Mouse (Mus musculus): Measurements from ENCODE around the gene Bcl2l13. TPM values are rescaled to one million over a fixed set of nuclear protein-coding genes. Genes with fewer than 3 reads are reported as not detected.

The Bcl2l13 gene
- total RNA-seq (2015; ENCODE audit: low replicate concordance), result 20.9 and 27.0 TPM in 2 replicates
- total RNA-seq (2017; ENCODE audit: low replicate concordance), result 38.6 and 38.7 TPM in 2 replicates

DNA sequence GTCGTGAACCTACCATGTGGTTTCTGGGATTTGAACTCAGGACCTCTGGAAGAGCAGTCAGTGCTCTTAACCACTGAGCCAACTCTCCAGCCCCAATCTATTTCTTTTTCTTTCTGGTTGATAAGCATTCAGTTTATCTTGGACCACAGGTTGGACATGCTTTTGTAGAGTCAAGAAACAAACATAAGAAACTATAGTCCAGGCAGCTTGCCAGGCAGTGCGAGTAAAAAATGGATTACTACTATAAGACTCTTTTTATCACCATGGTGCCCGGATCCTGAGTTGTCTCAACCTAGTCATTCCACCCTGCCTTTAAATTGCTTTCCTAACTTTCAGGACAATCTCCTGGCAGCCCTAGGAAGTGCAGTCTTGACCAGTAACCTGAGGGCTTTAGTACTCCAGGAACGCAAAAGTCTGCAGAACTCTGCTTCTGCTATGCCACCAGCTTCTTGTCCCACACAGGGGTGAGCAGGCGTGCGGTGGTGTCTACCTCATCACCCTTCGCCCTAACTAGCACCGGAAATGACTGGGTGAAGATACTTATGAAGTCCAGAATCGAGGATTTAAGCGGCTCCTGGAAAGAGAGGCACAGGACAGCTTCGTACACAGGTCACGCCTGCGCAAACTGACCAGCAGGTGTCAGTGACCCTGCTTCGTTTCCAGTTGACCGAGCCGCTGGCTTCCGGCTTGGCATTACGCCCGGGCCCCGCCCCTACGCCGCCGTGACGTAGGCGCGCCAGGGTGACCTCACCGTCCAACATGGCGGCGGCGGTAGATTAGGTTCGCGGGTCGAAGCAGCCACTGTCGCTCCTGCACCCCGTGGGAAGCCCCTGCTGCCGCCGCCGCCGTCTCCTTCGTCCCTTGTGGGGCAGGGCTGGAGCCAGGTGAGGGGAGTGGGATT lies at the start of gene Bcl2l13:
Gene Bcl2l13, plus strand, starts transcription at position 739 of the 901 bp plus-strand sequence.
- ATAC-seq (replicated peaks; ENCODE audit: low FRiP score, poor library complexity, severe bottlenecking), result peak; percentile 84

DNA sequence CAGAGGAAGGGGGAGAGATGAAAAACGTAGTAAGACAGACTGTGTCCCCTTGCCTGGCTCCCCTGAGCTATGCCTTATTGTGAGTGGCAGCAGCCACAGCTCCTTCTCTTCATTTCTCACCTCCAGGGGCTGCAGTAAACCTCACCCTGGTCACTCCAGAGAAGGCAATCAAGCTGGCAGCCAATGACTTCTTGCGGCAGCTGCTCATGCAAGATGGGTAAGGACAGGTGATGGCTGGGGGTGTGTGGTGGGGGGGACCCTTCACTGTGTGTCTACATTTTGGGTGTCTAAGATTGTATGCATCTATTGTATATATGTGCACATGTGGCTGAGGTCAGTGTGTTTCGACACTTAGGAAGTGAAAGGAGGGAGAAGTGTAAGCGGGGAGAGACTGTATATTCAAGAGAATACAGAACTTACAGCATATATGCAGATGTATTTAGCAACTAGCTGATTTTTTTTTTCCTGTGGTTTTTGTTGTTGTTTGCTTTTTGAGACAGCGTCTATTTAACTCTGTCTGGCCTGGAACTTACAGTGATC lies 47.9 kb upstream of the Bcl2l13 start:
- ATAC-seq (replicated peaks; ENCODE audit: low FRiP score, poor library complexity, severe bottlenecking), result no peak

DNA sequence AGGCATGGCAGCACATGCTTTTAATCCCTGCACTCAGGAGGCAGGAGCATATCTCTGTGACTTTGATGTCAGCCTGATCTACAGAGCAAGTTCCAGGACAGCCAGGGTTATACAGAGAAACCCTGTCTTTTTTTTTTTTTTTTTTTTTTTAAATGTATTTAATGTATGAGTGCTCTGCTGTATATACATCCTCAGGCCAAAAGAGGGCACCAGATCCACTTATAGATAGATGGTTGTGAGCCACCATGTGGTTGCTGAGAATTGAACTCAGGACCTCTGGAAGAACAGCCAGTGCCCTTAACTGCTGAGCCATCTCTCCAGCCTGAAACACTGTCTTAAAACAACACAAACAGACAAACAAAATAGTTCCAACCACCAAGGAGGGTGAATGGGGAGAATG lies 47.1 kb upstream of the Bcl2l13 start:
- ATAC-seq (replicated peaks; ENCODE audit: low FRiP score, poor library complexity, severe bottlenecking), result no peak

DNA sequence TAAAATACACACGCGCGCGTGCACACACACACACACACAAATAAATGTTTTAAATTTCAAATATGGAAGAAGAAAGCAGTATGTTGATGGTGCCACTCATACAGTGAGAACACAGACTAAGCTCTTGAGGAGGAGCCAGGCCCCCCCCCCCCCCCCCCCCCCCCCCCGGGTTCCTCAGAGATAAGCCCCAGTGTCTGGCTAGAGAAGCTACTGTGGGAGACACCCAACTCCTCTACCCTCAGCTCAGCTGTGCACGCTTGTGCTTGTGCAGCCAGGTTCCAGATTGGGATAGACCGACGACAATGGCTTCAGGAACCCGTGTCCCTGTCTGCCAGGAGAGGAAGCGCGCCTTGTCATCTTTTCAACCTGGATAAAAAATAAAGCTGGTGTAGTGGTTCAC lies 45.9 kb upstream of the Bcl2l13 start:
- ATAC-seq (replicated peaks; ENCODE audit: low FRiP score, poor library complexity, severe bottlenecking), result no peak

DNA sequence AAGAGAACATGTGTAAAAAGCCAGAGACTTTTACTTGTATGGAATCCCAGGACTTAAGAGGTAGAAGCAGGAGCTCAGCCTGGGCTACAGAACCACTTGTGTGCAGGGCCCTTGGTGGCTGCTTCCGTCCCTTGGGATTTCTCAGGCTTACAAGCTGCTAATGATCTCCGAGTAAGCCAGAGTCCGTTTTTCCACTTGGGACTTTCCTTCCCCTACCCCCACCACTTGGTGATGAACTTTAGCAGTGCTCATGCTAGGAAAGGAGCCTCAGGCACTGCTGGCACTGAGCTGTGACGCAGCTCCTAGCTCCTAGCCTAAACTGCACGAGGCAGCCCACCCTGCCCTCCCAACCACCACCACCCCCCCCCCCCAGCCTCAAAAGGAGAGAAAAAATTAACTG lies 45.3 kb upstream of the Bcl2l13 start:
- ATAC-seq (replicated peaks; ENCODE audit: low FRiP score, poor library complexity, severe bottlenecking), result no peak

DNA sequence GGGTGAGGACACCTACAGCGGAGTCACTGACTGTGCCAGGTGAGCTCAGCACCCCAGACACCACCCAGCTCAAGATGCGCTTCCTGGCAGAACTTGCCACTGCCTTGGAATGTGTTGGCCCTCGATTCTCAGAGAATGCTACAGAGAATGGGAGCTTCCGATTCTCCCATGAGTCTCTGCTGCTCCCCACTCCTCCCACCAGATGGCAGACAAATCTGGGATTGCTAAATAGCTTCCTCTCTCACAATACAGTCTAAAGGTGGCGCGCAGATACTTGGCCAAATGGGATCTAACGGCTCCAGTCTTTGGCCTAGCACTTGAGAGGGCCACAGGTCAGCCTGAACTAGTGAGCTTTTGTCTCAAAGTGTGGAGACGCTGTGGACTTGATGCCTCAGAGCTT lies 43.1 kb upstream of the Bcl2l13 start:
- ATAC-seq (replicated peaks; ENCODE audit: low FRiP score, poor library complexity, severe bottlenecking), result no peak

DNA sequence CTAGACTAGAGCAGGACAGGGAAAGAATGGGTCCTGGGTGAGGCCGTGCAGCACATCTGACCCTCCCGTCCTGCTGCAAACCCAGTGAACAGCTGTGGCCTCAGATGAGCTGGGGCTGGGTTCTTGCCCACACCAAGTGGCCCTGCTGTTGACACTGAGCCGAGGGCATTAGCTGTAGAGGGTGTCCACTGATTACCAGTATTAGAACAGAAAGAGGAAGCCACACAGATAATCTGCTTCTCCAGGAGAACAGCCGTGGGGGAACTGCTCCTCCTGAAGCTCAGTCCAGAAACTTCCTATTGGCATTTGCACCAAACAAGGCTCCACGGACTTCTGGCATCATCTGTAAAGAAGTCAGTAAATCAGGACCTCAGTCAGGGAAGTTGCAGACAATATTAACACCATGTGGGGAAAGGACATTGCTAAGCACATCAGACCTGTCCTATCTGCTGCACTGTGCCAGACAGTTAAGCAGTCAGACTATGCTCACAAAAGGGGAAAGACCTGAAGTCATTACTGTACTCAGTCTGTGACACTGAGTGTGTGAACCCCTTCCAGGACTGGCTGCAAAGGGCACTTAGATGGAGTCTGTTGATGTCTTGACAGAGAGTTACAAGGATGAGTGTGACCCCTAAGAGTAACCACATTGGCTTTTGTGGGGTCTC lies 40.5 kb upstream of the Bcl2l13 start:
- ATAC-seq (replicated peaks; ENCODE audit: low FRiP score, poor library complexity, severe bottlenecking), result no peak

DNA sequence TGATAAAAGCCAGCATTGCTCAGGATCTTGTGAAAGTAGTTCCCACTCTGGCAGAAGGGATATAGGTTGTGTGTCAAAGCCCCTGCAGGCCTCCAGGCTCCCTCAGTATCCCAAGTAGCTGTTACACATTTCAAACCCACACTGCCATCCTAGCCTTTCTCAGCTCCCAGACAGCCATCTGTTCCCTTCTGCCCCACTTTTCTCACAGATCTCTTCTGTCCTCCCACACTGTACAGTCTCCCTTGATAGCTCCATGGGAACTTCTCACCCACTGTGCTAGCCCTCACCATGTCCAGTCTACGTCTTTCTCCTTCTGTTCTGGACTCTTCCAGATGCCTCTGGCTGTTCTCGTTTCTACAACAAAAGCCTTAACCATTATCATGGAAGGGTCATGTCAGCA lies 39.9 kb upstream of the Bcl2l13 start:
- ATAC-seq (replicated peaks; ENCODE audit: low FRiP score, poor library complexity, severe bottlenecking), result no peak

DNA sequence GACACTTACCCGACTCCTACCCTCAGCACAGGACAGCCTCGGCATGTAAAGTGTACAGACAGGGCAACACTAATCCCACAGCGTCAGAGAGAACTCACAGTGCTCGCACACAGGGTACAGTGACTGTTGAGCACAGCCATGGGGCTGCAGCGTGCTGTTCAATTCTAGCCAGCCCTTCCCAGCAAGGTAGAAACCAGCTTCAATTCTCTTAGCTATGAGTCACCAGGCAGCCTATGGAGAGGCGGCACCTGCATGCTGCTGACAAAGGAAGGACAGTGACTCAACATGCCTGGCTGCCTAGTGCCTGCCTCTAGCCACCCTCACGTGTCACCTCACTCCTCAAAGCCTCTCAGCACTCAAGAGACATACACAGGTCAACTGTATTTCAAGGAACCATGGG lies 38.0 kb upstream of the Bcl2l13 start:
- ATAC-seq (replicated peaks; ENCODE audit: low FRiP score, poor library complexity, severe bottlenecking), result no peak

DNA sequence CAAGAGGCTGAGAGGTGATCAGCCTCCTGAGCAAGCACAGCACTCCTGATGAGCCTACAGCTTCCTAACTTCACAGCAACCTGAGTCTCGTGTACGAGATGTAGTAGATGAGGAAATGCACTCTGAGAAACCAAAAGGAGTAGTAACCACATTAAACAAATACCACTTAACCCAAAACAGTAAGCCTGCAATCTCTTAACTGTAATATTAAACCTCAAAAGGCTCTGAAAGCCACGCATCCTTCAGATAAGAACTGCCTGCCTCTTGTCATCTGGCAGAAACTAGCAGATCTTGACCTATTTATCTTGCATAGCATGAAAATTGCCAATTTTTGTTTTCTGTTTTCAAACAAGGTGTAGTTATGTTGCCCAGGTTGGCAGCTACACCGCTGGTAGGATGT lies 37.1 kb upstream of the Bcl2l13 start:
- ATAC-seq (replicated peaks; ENCODE audit: low FRiP score, poor library complexity, severe bottlenecking), result no peak

DNA sequence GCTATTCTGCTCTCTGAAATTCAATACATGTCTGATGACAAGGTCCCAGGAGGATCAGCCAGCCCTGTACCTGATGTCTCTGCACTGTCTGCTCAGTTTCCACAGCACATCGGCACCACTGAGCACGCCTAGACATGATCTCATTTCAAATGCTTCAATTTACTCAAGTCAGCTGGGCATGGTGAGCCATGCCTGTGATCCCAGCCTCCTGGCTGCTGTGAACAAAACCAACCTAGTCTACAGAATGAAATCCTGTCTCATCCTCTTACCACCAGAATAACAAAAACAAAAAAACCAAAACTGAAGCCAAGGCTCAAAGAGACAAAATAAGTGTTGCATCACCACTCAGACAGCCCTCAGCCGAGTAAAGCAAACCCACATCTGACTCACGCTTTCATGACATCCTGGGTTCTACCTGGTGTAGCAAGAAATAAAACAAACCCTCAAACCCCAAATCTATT lies 36.4 kb upstream of the Bcl2l13 start:
- ATAC-seq (replicated peaks; ENCODE audit: low FRiP score, poor library complexity, severe bottlenecking), result no peak

DNA sequence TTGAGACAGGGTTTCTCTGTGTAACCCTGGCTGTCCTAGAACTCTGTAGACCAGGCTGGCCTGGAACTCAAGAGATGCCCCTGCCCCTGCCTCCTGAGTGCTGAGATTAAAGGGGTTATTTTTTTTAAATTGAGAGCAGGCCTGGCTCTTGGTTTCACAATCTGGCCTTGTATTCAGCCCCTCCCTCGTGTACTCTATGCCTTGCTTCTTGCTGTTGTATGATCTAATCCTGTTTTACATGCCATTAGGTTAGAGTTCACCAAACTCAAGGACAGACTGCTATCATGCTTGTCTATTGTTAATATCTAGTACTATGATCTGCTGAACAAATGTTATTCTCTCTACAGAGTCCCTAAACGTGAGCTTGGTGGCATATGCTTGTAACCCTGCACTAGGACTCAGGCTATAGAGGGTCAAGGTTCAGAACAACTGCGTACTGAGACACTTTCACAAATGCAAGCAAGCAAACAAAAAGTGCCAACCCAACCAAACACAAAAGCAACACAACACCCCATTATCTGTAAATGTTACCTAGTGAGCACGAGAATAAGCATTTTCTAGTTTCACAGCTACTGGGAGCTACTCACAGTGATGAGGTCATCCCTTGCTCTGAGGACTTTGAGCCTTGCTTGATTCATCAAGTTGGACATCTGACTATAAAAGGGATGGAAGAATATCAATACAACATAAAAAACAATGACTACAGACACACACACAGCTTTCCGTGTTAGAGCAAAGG lies 28.8 kb upstream of the Bcl2l13 start:
- no peak for ATAC-seq (replicated peaks; ENCODE audit: low FRiP score, poor library complexity, severe bottlenecking)

DNA sequence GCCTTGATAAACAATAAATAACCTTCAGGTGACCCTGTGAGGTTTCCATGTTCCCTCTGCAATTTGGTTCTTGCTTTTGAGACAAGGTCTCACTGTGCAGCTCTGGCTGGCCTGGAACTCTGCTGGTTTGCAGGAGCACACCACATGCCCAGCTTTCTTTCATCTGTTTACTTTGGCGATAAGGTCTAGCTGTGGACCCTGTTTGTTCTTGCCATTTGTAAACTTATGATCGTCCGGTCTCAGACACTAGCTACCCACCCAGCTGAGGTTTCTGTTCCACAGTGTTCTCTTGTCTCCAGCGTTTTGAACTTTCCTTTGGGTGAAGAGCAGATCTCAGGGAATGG lies 28.3 kb upstream of the Bcl2l13 start:
- ATAC-seq (replicated peaks; ENCODE audit: low FRiP score, poor library complexity, severe bottlenecking), result no peak

DNA sequence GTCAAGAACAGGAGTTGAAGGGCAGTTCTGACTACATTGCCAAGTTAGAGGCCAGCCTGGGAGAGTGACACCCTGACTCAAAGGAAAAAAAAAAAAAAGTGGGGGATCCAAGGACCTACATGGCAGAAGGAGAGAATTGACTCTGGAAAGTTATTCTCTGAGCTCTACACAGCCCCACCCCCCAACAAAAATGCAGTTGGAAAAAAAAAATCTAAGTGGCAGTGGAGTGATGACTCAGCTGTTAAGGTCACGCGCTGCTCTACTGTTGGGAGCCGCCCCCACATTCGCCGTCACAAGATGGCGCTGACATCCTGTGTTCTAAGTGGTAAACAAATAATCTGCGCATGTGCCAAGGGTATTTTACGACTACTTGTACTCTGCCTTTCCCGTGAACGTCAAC lies 24.0 kb upstream of the Bcl2l13 start:
- ATAC-seq (replicated peaks; ENCODE audit: low FRiP score, poor library complexity, severe bottlenecking), result peak; percentile 68

DNA sequence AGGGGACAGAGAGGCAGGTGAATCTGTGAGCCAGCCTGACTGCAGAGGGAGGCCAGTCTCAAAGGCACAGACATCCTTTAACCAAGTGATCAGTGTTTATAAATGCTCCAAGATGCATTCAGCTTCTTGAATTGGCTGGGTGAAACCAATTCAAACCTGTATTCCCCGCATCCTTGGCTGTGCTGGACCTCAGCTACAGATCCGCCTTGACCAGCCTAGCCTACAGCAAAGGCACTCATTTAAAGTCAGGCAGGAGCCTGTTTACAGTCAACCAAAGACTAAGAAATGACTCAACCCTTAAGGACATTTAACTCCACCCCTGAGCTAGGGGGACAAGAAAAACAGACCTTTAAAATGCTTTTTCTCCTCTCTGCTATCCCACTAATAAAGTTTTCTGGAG lies 16.7 kb upstream of the Bcl2l13 start:
- ATAC-seq (replicated peaks; ENCODE audit: low FRiP score, poor library complexity, severe bottlenecking), result 0 out of 2 replicates have a peak, but pooled peaks have one; percentile 25

DNA sequence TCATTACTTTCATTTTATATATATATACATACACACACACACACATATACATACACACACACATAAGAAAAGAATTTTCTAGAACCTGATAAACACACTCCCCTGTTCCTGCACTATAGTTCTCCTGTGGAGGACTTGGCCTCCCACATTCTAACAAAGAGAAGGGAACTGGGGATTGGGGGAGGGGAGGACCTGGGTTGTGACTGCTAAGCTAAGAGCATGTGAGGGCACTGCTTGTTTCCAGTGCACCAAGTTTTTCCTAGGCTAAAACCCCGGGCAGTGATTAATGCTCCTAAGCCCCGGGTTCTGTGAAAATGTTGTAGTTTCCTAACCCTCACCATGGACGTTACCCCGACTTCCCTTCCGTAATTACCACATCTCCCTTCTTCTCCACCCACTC lies 15.9 kb upstream of the Bcl2l13 start:
- ATAC-seq (replicated peaks; ENCODE audit: low FRiP score, poor library complexity, severe bottlenecking), result no peak

DNA sequence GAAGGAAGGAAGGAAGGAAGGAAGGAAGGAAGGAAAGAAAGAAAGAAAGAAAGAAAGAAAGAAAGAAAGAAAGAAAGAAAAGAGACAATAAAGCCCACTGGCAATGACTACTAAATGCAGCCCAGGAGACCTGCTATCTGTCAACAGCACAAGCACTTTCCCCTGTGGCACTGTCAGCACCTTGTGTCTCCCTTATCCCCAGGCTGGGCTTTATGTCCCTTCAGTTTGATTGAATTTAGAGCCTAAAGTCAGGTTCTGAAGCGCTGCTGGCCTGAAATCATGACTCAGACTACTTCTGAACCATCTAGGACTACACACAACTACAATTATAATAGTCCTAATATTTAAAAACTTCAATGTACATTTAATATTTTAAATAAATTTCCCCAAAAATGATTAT lies 15.1 kb upstream of the Bcl2l13 start:
- 0 out of 2 replicates have a peak, but pooled peaks have one; percentile 34 for ATAC-seq (replicated peaks; ENCODE audit: low FRiP score, poor library complexity, severe bottlenecking)

DNA sequence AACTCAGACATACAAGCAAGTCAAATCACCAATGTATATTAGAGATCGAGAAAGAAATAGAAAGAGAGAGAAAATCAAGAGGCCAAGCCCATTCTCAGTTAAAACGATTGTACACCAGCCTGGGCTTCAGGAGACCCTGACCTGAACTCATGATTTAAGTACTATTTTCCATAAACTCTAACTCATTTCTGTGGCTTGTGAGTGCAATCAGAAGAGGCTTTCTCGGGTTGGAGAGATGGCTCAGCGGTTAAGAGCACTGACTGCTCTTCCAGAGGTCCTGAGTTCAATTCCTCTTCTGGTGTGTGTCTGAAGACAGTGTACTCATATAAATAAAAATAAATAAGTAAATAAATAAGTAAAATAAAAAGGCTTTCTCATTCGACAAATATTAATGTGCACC lies 14.3 kb upstream of the Bcl2l13 start:
- ATAC-seq (replicated peaks; ENCODE audit: low FRiP score, poor library complexity, severe bottlenecking), result no peak

DNA sequence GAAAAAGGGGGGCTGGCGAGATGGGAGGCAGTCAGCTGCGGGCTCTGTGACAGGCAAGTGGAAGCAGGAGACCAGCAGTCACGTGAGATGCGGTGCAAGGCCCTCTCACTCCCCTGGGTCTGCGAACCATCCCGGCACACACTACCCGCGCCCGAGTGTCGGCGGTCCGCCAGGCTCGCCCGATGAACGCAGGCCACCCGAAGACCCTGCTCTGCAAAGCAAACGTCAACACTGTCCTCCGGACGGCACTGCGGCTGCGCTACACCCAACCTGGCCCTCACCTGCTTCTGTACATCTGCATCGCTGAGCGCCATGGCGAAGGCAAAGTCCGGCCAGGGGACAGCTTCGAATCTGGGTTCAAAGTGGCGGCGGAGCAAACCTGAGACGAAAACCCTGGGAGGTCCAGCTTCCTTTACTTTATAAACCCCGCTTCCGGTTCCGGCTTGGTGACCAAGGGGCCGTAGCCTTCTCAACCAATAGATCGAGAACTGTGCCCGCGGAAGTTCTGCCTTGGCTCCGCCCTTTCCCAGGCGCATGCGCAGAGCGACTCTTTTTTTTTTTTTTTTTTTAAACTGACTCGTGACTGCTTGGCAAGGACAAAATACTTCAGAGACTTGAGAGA lies 13.6 kb upstream of the Bcl2l13 start, which contains the start of gene Atp6v1e1:
Gene Atp6v1e1, minus strand, starts transcription at position 487 of the 622 bp plus-strand sequence.
- ATAC-seq (replicated peaks; ENCODE audit: low FRiP score, poor library complexity, severe bottlenecking), result peak; percentile 92
